Mouse (Mus musculus): ENCODE data around the gene Rmi1. TPM values are rescaled to one million over a fixed set of nuclear protein-coding genes. Genes with fewer than 3 reads are reported as not detected.
A peak's percentile ranks its signal among the peaks of the same experiment; 100 is the strongest.
"Not testable (repeated sequence)": the region's sequence is repeated elsewhere in the genome, so short reads cannot be mapped to it uniquely, and the experiment has no call there.

Rmi1 gene
- polyA plus RNA-seq, 1 experiment: 5.2 TPM

DNA sequence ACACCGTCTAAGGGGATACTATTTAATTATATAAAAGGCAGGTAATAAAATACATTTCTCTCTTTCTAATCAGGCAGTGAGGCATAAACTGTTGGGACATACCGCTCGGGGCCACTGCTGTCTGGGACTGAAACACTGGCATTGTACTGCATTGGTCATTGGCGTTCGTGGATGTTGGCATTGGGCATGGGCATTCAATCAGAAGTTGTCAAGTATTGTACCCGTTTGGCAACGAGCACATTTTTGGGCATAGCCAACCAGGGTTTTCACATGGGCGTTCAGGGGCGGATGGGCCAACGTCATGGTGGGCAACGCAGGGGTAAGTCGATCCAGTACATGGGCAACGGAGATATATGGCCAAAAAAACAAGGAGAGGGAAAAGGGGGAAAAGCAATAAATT is 4.4 kb upstream of the Rmi1 start:
- no peak for TF ChIP-seq MYOG (IDR thresholded peaks at IDR 0.05; ENCODE audit: control insufficient read depth in 1 of 3, insufficient read depth in 1 of 3, insufficient read length in 2 of 3, low read depth in 2 of 3)
- peak; percentile 28 for TF ChIP-seq POLR2A (IDR thresholded peaks at IDR 0.05; ENCODE audit: insufficient read length, low read depth)
- H3K27me3 ChIP-seq (ENCODE audit: control insufficient read depth, insufficient read depth, insufficient read length): no peaks in the 10 kb centered on the region
- H3K4me2 ChIP-seq (ENCODE audit: low read depth): no peak overlapping the region
- no peak overlapping the region for H3ac ChIP-seq (ENCODE audit: control insufficient read depth, insufficient read length)
- no peak overlapping the region for H3K4me3 ChIP-seq
- peaks cover 74% of the 10 kb centered on the region for H3K36me3 ChIP-seq (ENCODE audit: control insufficient read depth, insufficient read depth)
- peaks cover 55% of the 10 kb centered on the region for H3K79me2 ChIP-seq (ENCODE audit: control insufficient read depth, insufficient read depth)

DNA sequence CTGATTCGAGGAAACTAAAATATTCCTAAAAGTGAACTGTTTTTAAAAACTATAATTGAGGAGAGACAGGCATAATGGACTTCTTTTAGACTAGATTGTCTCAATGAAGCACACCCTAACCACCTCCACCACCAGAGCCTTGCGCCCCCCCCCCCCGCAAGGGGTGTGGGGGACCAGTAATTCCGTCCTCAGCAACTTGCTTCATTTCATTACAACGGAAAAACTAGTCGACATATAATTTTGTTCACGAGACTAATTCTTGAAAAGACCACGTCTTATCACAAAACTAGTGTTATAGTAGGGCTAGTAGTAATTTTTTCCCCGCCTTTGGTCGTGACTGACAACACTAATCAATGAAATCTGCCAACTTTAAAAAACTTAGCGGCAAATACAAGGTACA is 1.5 kb upstream of the Rmi1 start:
- Histone ChIP-seq H3K4me2 (ENCODE audit: low read depth) (peak overlapping the region; percentile 72), H3K79me2 (ENCODE audit: control insufficient read depth, insufficient read depth) (peaks cover 83% of the 10 kb centered on the region), H3ac (ENCODE audit: control insufficient read depth, insufficient read length) (peak overlapping the region; percentile 74), H3K27me3 (ENCODE audit: control insufficient read depth, insufficient read depth, insufficient read length) (no peaks in the 10 kb centered on the region), H3K4me3 (peak overlapping the region; percentile 79), H3K36me3 (ENCODE audit: control insufficient read depth, insufficient read depth) (peaks cover 44% of the 10 kb centered on the region)
- TF ChIP-seq MAX (IDR thresholded peaks at IDR 0.05; ENCODE audit: low read depth) (no peak), USF1 (IDR thresholded peaks at IDR 0.05; ENCODE audit: low read depth) (no peak), CEBPB (IDR thresholded peaks at IDR 0.05; ENCODE audit: insufficient read depth, poor library complexity, severe bottlenecking) (no peak), SRF (IDR thresholded peaks at IDR 0.05; ENCODE audit: control insufficient read depth, insufficient read length, low read depth) (no peak), E2F4 (IDR thresholded peaks at IDR 0.05; ENCODE audit: insufficient read depth) (no peak), TCF12 (IDR thresholded peaks at IDR 0.05; ENCODE audit: insufficient read depth, poor library complexity, severe bottlenecking) (no peak), POLR2A (IDR thresholded peaks at IDR 0.05; ENCODE audit: insufficient read length, low read depth) (no peak), MYOD1 (IDR thresholded peaks at IDR 0.05; ENCODE audit: control insufficient read depth in 1 of 3, insufficient read length in 2 of 3, low read depth in 2 of 3) (no peak), MYOG (IDR thresholded peaks at IDR 0.05; ENCODE audit: control insufficient read depth in 1 of 3, insufficient read depth in 1 of 3, insufficient read length in 2 of 3, low read depth in 2 of 3) (no peak), TCF3 (IDR thresholded peaks at IDR 0.05; ENCODE audit: insufficient read length, low read depth) (no peak), POLR2AphosphoS2 (IDR thresholded peaks at IDR 0.05; ENCODE audit: insufficient read length, low read depth) (no peak), REST (IDR thresholded peaks at IDR 0.05; ENCODE audit: insufficient read depth, insufficient read length) (no peak)

DNA sequence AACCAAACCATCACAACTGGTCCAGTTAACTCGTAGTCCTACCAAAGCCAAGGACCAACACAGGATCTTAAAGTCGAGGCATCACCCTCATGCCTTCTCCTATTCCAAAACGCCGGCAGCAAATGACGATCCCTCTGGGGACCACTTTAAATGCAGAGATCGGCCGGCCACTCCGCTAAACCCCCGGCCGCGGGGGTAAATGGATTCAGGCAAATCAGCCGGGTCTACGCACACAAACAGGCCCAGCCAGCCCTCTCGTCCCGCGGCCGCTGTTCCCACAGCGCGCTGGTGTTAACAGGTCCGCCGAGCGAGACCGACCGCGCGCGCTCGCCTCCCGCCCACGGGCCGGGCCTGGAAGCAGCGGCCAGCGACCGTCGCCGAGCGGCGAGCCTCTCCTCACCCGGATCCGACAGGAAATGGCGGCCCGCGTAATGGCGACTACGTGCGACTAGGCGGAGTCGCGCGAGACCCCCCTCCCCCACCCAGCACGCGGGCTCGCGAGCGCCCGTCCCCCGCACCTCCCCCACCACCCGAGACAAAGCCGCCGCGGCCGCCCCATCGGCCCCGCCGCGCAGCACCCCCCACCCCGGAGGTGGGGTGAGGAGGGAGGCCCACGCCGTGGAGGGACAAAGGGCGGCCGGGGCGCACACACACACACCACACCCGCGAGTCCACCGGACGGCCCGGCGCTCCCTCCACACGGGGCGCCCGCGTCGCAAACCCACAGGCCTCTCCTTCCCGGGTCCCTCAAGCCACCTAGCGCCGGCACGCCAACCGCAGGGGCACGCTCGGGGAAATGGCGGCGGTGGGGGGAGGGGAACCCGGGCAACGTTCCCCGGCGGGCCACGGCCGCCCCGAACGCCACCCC is 679 bp upstream of the Rmi1 start:
- H3K36me3 ChIP-seq (ENCODE audit: control insufficient read depth, insufficient read depth): peaks cover 36% of the 10 kb centered on the region
- TF ChIP-seq POLR2A (IDR thresholded peaks at IDR 0.05; ENCODE audit: insufficient read length, low read depth) (peak; percentile 71), CEBPB (IDR thresholded peaks at IDR 0.05; ENCODE audit: insufficient read depth, poor library complexity, severe bottlenecking) (no peak), REST (IDR thresholded peaks at IDR 0.05; ENCODE audit: insufficient read depth, insufficient read length) (no peak), USF1 (IDR thresholded peaks at IDR 0.05; ENCODE audit: low read depth) (no peak), E2F4 (IDR thresholded peaks at IDR 0.05; ENCODE audit: insufficient read depth) (no peak), TCF3 (IDR thresholded peaks at IDR 0.05; ENCODE audit: insufficient read length, low read depth) (no peak), TCF12 (IDR thresholded peaks at IDR 0.05; ENCODE audit: insufficient read depth, poor library complexity, severe bottlenecking) (no peak), POLR2AphosphoS2 (IDR thresholded peaks at IDR 0.05; ENCODE audit: insufficient read length, low read depth) (peak; percentile 86), MYOD1 (IDR thresholded peaks at IDR 0.05; ENCODE audit: control insufficient read depth in 1 of 3, insufficient read length in 2 of 3, low read depth in 2 of 3) (peak in 1 of 3 experiments; percentile 2), MAX (IDR thresholded peaks at IDR 0.05; ENCODE audit: low read depth) (no peak), MYOG (IDR thresholded peaks at IDR 0.05; ENCODE audit: control insufficient read depth in 1 of 3, insufficient read depth in 1 of 3, insufficient read length in 2 of 3, low read depth in 2 of 3) (peak in 1 of 3 experiments; percentile 11), SRF (IDR thresholded peaks at IDR 0.05; ENCODE audit: control insufficient read depth, insufficient read length, low read depth) (no peak)
- H3K27me3 ChIP-seq (ENCODE audit: control insufficient read depth, insufficient read depth, insufficient read length): no peaks in the 10 kb centered on the region
- H3K79me2 ChIP-seq (ENCODE audit: control insufficient read depth, insufficient read depth): peaks cover 86% of the 10 kb centered on the region
- H3K4me3 ChIP-seq: peak overlapping the region; percentile 79
- peak overlapping the region; percentile 74 for H3ac ChIP-seq (ENCODE audit: control insufficient read depth, insufficient read length)
- peak overlapping the region; percentile 72 for H3K4me2 ChIP-seq (ENCODE audit: low read depth)

GRCm38 (mm10) chr13:58402744-58403110 is 679 bp downstream of the Rmi1 start:
- Histone ChIP-seq H3ac (ENCODE audit: control insufficient read depth, insufficient read length) (peak overlapping the region; percentile 74), H3K4me2 (ENCODE audit: low read depth) (peak overlapping the region; percentile 68), H3K79me2 (ENCODE audit: control insufficient read depth, insufficient read depth) (peaks cover 78% of the 10 kb centered on the region), H3K27me3 (ENCODE audit: control insufficient read depth, insufficient read depth, insufficient read length) (no peaks in the 10 kb centered on the region), H3K36me3 (ENCODE audit: control insufficient read depth, insufficient read depth) (peaks cover 23% of the 10 kb centered on the region), H3K4me3 (peak overlapping the region; percentile 79)
- TF ChIP-seq MYOG (IDR thresholded peaks at IDR 0.05; ENCODE audit: control insufficient read depth in 1 of 3, insufficient read depth in 1 of 3, insufficient read length in 2 of 3, low read depth in 2 of 3) (peak in 1 of 3 experiments; percentile 0), POLR2A (IDR thresholded peaks at IDR 0.05; ENCODE audit: insufficient read length, low read depth) (no peak)

DNA sequence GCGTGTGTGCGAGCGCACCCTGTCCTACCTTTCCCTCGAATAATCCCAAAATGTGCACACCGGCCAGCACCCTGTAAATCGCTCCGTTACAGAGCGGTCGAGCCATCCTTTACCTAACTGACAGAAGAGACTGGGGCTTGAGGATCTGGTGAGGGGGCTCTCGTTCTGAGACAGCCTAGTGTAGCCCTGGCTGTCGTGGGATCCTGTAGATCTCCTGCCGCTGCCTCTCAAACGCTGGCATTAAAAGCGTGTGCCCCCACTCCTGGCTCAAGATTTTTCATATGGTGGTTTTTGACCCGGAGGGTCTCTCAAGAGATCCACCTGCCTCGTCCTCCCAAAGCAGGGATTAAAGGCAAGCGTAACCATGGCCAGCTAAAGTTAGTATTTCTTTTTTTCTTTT is 1.2 kb downstream of the Rmi1 start, which contains the start of gene Hnrnpk:
Hnrnpk (minus strand) TSS at position 101 of the 400 bp plus-strand sequence.
- peaks cover 73% of the 10 kb centered on the region for H3K79me2 ChIP-seq (ENCODE audit: control insufficient read depth, insufficient read depth)
- H3ac ChIP-seq (ENCODE audit: control insufficient read depth, insufficient read length): peak within 1 kb of the TSS; percentile 74
- not testable (repeated sequence) for H3K27me3 ChIP-seq (ENCODE audit: control insufficient read depth, insufficient read depth, insufficient read length)
- H3K4me2 ChIP-seq (ENCODE audit: low read depth): peak within 1 kb of the TSS; percentile 68
- peaks cover 18% of the 10 kb centered on the region for H3K36me3 ChIP-seq (ENCODE audit: control insufficient read depth, insufficient read depth)
- peak within 1 kb of the TSS; percentile 79 for H3K4me3 ChIP-seq

Data from myocyte (in vitro differentiated cells).